Mouse (Mus musculus) CD4-positive, CD25-positive, alpha-beta regulatory T cell, adult 2 months (primary cell): Measurements from ENCODE around the gene Slc16a9.

Experiments used
- DNase-seq: peaks from one replicate; pipeline ENCODE4 v3.0.0-alpha.2; 2012; ENCODE audit warnings: low read depth, low spot score

The Slc16a9 gene

DNA sequence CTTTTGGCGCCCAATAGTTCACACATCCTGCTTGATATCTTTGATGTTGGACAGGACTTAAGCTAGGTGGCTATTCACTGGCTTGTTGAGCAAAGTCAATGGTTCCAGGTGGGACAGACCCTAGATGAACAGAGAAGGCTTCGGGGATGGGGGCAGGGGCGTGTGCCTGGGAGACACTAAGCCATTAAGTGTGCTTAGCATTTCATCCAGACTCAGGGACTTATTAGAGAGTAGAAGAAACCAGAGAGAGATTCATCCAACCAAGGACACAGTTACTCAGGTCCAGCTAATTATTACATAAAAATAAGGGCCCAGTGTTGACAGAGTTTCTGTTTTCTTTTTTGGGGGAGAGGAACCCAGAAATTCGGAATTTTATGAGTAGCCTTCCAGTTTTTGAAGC, 5.5 kb downstream of the Slc16a9 start:
- no peak for DNase-seq

DNA sequence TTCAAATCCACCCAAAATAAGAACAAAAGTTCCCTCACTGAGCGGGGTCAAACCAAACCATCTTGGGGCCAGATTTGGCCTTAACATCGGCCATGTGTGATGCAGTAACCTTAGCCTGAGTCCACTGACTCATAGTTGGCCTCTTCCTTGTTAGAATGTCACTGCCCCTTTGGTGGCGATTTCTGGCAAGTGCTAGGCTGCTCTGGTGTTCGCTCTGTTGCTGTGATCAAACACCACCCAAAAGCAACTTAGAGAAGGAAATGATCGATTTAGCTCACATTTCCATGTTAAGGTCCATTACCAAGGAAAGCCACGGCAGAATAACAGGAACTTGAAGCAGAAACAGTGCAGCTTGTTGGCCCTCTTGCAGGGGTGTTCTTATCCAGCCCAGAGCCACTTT, 5.9 kb downstream of the Slc16a9 start:
- DNase-seq, result no peak

DNA sequence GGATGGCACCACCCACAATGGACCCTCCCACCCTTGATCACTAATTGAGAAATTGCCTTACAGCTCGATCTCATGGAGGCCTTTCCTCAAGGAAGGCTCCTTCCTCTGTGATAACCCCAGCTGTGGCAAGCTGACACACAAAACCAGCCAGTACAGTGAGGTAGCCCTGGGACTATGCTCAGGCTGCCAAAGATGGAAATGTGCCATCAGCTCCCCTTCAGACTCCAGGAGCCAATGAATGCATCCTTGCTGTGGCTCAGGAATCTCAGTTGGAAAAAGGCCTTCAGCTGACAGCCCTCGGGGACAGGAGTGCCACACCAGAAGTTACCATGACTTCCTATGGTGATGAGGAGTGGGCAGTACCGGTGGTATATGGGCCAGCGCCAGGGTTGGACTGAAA, 9.8 kb downstream of the Slc16a9 start:
- DNase-seq, result no peak

DNA sequence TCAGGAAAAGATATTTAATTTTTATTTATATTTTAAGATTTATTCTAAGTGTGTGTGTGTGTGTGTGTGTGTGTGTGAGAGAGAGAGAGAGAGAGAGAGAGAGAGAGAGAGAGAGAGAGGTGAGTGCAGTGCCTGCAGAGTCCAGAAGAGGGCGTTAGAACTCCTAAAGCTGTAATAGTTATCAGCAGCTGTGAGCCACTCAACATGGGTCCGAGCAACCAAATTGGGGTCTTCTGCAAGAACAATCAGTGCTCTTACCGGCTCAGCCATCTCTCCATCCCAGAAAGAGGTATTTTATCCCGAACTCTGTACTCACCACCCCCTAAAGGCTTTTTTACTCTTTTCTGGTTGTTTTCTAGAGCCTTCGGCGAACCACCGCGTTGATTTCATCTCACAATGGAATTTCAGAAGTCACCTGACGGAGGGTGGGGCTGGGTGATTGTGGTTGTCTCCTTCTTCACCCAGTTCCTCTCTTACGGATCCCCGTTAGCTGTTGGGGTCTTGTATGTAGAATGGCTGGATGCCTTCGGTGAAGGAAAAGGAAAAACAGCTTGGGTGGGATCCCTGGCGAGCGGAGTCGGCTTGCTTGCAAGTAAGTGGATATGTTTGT, 10.8 kb downstream of the Slc16a9 start:
- no peak for DNase-seq

DNA sequence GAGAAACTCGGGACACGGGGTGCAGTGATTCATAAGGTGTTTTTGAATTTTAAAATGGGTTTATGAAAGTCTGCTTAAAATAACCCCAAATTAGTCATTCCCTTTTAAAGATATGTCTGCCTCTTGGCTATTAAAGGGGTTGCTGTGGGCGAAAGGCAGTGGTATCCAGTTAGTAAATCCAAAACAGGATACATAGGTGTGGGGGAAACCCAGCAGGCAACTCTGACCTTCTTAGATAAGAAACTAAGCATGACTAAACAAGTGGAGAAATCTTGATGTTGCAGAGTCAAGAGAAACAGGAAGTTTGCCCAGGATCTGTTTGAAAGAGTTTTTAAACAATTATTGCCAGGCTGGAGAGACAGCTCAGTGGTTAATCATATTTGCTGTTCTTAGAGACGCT, 12.1 kb downstream of the Slc16a9 start:
- DNase-seq, result no peak

DNA sequence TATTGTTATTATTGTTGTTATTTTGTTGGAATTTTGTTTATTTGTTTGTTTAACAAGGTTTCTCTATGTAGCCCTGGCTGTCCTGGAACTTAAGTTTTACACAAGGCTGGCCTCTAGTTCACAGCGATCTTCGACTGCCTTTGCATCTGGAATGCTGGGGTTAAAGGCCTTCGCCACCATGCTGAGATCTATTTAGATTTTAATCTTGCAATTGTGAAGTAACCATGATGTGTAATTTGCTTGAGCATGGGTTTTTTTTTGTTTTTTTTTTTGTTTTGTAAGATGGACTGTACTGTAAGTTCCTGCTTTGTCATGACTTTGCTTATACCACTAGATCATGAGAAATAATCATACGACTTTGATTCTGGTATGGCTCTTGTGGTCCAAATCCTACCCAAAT, 16.0 kb downstream of the Slc16a9 start:
- DNase-seq, result no peak

DNA sequence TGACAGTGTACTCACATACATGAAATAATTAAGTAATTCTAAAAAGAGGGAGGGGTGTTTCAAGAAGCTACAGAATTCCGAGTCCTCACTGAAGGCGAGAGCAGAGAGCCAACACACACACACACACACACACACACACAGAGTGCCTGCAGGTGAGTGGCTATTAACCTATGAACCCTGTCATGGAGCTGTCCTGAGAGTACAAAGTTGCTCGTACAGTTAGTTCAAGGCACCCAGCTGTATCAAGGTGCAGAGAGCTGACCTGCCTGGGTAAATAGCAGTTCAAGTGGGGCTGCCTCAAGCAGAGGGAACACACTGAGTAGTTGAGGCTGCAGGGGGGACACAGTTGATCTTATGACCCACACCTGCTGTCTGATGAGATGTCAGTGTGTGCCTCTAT, 17.2 kb downstream of the Slc16a9 start:
- no peak for DNase-seq

DNA sequence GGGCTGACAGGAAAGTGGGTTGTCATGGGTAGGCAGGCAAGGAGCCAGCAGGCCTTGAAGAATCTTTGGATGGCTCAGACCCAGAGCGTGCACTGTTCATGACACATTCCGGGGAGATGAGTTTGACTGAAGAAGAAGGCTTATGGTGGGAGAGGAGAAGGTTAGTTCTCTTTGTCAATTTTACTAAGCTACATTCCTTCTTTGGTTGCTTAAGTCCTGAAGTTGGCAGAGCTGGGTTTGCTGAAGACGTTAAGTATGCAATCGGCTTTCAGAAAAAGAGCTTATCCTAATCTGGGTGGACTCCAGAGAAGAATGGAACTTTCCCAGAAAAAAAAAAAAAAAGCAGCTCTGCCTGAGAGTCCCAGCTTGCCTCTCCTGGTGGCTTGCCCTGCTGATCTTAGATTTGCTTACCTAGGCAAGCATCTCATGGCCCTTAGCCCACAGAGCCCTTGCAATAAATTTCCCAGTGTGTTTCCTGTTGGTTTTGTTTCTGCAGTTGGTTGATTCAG, 18.8 kb downstream of the Slc16a9 start:
- no peak for DNase-seq

DNA sequence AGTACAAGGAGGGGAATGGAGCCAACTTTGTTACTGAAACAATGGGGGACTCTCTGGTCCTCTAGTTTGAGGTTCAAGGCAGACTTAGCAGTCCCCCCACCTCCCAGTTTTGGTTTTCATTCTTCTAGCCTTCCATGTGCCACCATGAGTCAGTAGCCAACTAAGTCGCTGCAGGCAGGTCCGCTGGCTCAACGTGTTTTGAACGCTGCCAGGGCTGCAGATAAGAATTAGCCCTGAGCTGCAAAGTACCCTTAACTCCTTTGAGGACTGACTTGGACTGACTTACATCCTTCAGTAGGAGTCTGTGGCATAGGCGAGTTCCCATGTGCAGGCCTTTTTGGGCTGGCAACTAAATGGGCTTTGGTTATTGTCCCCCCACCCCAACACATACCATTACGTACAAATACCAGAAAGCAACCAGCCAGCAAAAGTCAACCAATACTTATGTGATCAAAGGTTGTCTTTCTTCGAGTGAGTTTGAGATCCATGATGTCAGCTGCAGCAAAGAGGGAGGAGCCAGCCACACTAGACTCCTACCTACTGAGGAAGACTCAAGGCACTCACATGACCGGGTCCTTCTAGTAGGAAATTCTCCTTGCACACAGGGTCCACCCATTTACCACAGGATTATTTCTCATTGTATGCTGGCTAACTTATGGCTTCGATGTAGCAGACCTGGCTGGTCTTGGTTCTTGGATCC, 19.6 kb downstream of the Slc16a9 start:
- DNase-seq, result no peak

DNA sequence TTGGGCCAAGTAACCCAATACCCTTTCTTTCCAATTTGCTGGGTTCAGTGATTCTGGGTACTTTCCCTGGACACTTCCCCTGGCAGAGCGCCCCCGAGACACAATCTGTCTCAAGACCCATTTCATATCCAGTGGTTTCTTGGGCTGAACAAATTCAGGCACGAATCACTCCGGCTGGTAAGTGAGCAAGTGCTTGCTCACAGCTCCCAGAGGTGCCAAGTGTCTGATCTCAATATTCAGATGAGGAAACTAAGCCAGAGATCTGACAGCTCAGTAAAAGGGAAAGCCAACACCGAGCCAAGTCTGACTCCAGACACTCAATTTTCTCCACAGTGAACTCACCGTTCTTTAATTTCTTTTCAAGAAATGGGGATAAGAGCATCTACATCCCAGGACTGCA, 21.6 kb downstream of the Slc16a9 start:
- DNase-seq, result no peak

DNA sequence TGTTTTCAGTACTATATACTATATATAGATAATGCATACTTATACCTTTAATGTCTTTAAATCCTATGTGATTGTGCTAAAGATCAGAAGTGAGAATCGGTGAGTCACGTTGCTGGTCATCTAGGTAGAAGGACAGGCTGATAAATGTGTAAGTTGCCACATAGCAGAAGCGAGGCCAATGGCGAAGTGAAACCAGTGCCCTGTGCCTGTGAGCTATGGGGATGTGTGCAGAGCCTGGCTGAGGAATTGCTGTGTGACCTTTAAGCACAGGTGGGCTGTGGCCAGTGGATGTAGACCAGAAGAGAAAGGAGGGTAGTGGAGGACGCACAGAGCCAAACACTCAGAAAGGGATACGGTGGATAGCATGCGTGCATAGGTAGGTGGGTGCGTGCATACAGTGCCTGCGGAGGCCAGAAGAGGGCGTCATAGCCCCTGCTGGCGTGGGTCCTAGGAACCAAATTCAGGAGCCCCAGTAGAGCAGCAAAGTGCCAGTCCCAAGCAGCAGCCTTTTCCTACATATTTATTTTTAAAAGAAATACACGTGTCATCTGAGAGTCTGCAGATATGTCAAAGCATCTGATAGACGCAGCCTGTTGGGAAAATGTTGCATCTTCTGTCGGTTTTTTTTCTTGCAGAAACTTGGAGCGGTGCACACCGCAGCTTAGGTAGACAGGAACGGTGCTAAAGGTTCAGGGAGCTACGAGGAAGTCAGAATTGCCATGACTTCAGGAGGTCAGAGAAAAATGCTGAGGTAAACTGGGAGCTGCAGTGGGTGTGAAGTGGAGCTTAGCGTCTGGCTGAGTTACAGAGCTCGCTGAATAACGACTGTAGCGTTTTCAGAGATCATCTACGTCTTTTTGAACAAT, 23.9 kb downstream of the Slc16a9 start:
- no peak for DNase-seq

DNA sequence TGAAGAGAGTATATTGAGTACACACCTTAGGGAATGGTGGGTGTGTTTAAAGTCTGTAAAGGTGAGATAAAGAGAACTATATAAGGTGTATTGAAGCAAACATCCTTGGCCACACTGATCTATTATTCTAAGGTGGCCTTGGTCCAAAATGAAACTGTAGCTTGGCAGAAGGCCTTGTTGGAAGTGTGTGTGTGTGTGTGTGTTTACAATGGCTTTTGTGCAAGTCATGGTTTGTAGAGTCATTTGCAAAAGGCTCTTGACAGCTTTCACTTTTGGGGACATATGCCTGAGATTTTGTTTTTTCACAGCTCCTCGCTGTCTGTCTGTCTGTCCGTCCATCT, 24.5 kb downstream of the Slc16a9 start:
- no peak for DNase-seq

DNA sequence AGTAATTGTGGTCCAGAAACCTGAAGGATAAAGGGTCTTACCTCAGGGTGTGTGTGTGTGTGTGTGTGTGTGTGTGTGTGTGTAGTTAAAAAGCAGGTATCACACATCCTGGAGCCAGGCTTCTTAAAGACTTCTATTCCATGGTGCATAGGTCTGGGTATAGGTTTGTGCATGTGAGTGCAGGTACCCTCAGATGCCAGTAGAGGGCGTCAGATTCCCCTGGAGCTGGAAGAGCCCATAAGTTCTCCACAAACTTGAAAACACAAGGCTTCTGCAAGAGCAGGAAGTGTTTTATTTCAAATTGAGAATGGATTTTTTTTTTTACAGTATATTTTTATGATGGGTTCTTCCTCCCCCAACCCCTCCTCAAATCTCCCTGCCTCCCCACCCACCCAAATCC, 31.8 kb downstream of the Slc16a9 start:
- no peak for DNase-seq

DNA sequence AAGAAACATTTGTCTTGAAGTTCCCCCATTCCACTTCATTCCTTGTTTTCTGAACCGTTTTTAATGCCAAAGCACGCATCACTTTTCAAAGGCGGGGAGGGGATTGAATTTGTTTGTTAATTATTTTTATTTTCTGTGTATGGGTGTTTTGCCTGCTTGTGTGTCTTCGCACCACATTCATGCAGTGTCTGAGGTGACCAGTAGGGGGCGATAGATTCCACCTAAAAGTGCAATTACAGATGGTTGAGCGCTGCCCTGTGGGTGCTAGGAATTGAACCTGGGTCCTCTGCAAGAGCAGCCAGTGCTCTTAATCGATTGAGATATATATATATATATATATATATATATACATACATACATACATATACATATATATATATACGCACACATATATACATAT, 34.4 kb downstream of the Slc16a9 start:
- peak; percentile 4 for DNase-seq

DNA sequence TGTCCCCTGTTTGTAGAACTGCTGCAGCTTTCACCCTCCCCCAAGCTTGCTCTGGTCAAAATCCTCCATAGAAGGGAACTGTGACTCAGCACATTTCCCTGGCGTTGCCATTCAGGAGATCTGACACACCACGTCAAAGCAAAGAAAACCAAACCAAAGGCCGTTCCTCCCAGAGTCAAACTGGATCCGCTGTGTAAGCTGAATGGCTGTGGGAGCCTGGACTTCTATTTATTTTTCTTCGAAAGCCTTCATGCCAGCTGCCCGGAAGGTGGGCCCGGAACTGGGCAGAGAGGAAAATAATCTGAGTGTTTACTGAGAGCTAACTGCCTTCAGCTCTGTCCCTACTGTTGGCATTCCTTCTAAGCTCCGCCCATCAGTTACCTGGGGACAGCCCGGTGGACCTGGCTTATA, 42.9 kb downstream of the Slc16a9 start:
- no peak for DNase-seq

DNA sequence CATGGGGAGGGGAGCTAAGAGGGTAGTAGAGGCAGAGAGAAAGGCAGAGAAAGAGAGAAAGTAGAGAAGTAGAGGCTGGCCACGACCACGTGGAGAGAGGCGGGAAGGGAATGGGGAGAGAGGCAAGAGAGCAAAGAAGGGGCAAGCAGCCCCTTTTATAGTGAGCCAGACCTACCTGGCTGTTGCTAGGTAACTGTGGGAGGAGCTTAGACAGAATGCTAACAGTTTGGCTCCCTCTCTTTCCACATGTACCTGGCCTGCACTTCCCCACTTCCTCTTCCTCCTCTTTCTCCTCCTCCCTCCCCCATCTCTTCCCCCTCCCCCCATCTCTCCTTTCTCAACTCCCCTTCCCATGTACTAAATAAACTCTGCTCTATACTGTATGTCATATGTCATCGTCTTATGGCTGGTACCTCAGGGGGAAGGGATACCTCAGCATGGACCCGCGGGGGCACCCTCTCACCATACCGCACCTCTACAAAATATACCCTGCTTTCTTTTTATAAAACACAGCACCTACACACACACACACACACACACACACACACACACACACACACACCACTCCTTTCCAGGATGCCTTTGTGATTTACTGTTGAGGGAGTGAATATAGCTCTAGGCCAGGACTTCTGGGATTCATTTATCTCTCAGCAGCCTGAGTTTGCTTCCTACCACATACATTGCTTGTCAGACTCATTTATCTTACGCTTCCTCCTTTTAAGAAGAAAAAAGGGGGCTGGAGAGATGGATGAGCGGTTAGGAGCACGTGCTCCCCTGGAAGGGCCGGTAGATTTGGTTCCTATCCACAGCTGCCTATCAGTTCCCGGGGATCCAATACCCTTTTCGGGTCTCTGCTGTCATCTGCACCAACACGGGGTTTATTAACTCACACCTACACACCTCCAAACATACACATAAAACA, 43.8 kb downstream of the Slc16a9 start:
- DNase-seq, result no peak

DNA sequence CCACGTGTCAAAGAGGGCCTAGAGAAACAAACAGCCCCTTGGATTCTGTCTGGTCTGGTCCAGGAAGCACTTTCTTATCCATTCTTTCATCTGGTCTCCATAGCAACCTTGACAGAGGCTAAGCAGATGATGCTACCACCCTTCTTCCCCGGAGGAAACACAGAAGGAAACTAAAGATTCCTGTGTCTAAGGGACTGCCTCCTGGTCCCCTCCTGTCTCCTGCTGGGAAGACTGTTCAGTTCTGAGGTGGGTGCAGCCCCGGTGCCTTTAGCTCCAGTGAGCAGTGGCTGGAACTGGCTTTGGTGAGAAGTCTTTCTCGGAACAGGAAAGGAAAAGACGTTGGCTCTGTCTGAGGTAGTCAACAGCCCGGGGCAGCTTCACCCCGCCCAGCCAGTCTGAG, 47.1 kb downstream of the Slc16a9 start:
- no peak for DNase-seq

DNA sequence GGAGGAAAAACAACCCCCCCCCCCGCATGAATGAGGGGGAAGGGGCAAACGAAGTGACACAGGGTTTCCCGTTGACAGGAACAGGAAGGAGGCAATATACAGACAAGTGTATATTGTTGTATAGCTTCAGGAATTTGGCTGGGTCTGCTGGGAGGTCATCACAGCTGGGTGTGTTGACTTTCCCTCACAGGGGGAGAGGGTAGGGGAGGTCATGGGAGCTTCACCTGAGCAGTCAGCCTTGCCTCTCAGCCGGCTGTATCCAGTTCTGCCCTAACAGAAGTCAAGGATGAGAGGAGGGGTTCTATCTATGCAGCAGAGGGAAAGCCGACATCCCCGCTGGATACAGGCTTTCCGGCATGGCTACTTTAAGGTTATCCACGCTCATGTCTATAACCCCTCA, 49.2 kb downstream of the Slc16a9 start:
- DNase-seq, result no peak

DNA sequence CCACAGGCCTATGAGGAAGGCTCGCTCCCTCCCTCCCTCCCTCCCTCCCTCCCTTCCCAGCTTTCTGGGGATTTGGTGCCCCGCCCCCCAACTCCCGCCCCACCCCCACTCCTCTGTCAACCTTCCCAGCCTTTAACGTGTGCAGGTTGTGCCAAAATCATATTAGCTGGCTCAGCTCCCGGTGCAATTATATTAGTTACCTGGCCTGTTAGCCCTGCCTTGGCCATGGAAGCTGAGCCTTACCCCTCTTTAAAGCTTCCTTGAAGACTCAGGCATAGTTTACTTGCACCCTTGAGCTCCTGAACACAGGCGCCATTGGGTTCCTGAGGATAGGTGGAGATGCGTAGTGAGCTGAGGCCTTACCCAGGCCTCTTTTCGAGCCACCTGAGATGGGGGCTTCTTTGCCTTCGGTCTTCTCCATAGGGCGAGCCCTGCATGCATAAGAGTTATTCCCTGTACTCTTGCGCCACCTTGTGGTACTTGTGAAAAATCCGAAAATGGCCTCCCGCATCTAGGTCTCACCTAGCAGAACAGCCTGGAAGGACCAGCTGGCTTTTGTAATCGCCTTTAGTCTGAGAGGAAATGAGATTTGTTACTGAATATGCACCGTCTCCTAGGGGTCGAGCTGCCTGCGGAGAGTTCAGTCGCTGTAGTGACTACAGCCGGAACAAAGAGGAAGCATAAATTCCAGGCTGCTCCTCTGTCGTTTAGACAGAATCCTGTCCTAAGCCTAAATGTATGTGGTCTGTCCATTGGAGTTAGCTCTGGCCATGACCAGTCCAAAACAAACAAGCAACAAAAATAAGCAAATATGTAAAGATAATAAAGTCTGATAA, 51.8 kb downstream of the Slc16a9 start:
- peak; percentile 77 for DNase-seq

DNA sequence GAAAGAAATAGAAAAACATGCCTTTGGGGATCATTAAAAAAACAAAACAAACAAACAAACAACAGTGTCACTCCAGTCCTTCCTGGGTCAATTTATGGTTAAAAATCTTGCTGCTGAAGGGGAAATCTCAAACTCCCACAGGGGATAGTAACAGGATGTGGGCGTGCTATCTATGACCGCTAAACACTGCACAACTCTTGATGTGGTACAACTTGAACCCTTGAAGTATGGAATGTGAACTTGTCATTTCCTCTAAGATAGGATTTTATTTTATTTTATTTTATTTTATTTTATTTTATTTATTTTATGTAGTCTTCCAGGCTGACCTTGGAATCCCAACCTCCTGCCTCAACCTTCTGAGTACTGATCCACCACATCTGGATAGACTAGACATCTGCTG, 54.2 kb downstream of the Slc16a9 start:
- DNase-seq, result no peak

DNA sequence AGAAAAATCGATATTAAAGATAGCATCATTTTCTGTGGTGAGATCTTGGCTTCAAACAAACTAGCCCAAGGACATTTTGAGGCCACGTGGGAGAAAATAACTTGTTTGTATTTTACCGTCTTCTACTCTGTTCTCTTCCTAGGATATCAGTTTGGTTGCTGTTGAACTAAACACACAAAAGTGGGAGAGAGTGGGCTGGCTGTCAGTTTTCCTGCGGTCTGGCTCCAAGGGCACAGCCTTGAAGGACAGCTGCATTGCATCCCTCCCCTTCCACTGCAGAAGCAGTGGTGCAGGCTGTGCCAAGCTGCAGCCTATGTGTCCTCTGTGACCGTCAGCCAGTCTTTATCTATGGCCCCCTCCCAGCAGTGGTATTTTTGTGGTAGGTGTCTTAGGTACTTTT, 54.8 kb downstream of the Slc16a9 start:
- DNase-seq, result no peak
